Mouse (Mus musculus): ENCODE results near the gene Ccl28.

DNA sequence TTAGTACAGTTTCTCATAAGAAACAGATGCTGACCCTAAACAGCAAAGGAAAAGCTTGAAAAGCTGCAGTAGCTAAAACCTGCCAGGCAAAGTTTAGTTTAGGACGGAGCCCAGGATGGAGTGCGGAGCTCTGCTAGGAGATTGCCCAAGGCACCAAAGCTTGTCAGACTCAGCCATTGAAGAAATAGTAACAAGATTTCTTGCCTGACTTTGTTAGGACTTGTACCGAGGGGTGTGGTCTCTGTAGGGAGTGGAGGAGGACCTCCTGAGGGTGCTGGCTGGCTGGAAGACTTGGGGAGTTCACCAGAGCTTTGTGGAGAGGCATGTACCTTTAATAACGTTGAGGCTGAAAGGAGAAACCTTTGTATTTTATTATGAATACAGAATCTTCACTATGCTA lies 72.1 kb downstream of the Ccl28 start:
- TF ChIP-seq CTCF (IDR thresholded peaks at IDR 0.05; ENCODE audit: low read depth), result no peak
- no peak for TF ChIP-seq EP300 (IDR thresholded peaks at IDR 0.05; ENCODE audit: low read depth)

Data from heart, postnatal 0 days (tissue).